Mouse (Mus musculus) testis, adult 2 months (tissue): ENCODE measurements around the gene Hnmt.

Source experiments
- CTCF ChIP-seq: fragments of 200-500 bp; IDR thresholded peaks from 2 replicates; pipeline ENCODE4 v1.5.1; 2012; ENCODE audit warnings: low read depth, mild to moderate bottlenecking, inconsistent platforms, low read length, moderate library complexity; ENCODE audit not compliant: control insufficient read depth, insufficient read depth, insufficient replicate concordance
- POLR2A ChIP-seq: fragments of 200-500 bp; IDR thresholded peaks from 2 replicates; pipeline ENCODE4 v1.6.1; 2012; ENCODE audit warnings: low read depth, mild to moderate bottlenecking, inconsistent platforms, low read length, moderate library complexity; ENCODE audit not compliant: control insufficient read depth

GRCm38 (mm10) chr2:24090921-24091320 is 41.7 kb upstream of the Hnmt start:
- TF ChIP-seq CTCF: no peak
- no peak for TF ChIP-seq POLR2A
